Mouse (Mus musculus): ENCODE results near the gene Dnph1. TPM values are rescaled to one million over a fixed set of nuclear protein-coding genes. Genes with fewer than 3 reads are reported as not detected.
A peak's percentile ranks its signal among the peaks of the same experiment; 100 is the strongest.

Gene Dnph1
- polyA plus RNA-seq, 1 experiment from 2014 or later, result 58.0 TPM

DNA sequence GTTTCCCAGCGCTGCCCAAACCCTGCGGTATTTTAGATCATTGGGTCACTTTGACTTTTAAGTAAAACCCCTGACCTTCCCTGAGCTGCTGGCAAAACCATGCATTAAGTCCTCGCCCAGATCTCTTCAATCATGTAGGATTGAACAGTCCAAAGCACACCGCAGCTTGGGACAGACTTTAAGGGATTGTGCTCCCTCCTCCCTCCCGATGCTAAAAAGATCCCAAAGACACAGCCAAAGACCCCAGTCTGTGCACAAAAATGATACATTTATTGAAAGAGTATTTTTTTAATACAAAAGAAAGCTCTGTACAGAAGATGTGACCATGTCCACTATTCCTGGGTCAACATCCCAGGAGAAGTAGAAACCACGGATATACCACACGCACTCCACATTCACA, 50.1 kb downstream of the Dnph1 start:
- Histone ChIP-seq H3K4me2 (peak overlapping the region; percentile 93), H3K9ac (peak overlapping the region; percentile 65), H3K36me3 (peaks cover 37% of the 10 kb centered on the region), H3K4me1 (peaks cover 34% of the 10 kb centered on the region), H3K27me3 (no peaks in the 10 kb centered on the region), H3K4me3 (replicated peaks) (peak overlapping the region; percentile 66), H3K9me3 (replicated peaks) (no peaks in the 10 kb centered on the region), H3K27ac (peak overlapping the region; percentile 51; the same call in 1 of the 2 replicates)
- WGBS, result 11% methylated on average over 7 of the region's 7 CpGs
- ATAC-seq (replicated peaks; ENCODE audit: low FRiP score), result no peak

DNA sequence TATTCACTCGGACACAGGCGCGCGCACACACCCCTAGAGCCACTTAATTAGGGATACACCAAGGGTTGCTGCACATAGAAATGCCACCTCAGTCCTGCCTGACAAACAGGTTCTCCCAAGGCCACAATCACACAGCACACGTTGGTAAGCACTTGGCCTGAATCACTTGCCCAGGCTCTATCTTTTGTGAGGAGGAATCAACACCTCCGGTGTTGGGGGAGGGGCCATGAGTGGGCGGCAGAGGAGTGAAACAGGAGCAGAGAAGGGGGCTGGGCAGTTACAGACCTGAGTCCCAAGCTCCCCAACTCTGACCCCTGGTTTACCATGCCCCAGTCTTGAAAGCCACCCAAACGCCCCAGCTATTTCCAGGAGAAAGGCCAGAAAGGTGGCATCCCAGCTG, 50.5 kb downstream of the Dnph1 start:
- peaks cover 40% of the 10 kb centered on the region for H3K36me3 ChIP-seq
- WGBS, result 11% methylated on average over 8 of the region's 8 CpGs
- peak overlapping the region; percentile 93 for H3K4me2 ChIP-seq
- ATAC-seq (replicated peaks; ENCODE audit: low FRiP score), result no peak
- no peaks in the 10 kb centered on the region for H3K9me3 ChIP-seq (replicated peaks)
- peaks cover 34% of the 10 kb centered on the region for H3K4me1 ChIP-seq
- H3K4me3 ChIP-seq (replicated peaks), result no peak overlapping the region
- 0 out of 2 replicates have a peak overlapping the region, but pooled peaks have one; percentile 4 for H3K9ac ChIP-seq
- H3K27ac ChIP-seq, result peak overlapping the region; percentile 51; the same call in 1 of the 2 replicates
- no peaks in the 10 kb centered on the region for H3K27me3 ChIP-seq

DNA sequence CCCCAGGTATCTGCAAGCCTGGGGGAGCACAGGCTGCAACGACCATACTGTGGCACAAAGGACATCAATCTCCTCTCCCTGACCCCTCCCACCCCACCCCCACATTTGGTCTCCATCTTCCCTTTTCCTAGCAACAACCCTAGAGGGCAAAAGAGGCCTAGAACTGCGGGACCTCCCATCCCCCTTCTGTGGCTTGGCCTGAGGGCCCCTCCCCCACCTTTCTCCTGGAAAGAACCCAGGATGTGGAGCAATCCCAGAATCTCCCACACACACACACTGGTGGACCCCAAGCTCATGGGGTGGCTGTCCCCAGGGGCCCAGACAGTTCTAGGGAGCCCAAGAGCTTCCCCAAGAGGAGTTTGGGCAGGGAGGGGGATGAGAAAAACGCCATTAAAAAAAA, 51.4 kb downstream of the Dnph1 start:
- no peaks in the 10 kb centered on the region for H3K27me3 ChIP-seq
- ATAC-seq (replicated peaks; ENCODE audit: low FRiP score), result no peak
- H3K9me3 ChIP-seq (replicated peaks), result no peaks in the 10 kb centered on the region
- peaks cover 46% of the 10 kb centered on the region for H3K36me3 ChIP-seq
- no peak overlapping the region for H3K4me3 ChIP-seq (replicated peaks)
- H3K4me2 ChIP-seq, result no peak overlapping the region
- H3K9ac ChIP-seq, result no peak overlapping the region
- peaks cover 42% of the 10 kb centered on the region for H3K4me1 ChIP-seq
- 18% methylated on average over 3 of the region's 3 CpGs for WGBS
- H3K27ac ChIP-seq, result no peak overlapping the region

DNA sequence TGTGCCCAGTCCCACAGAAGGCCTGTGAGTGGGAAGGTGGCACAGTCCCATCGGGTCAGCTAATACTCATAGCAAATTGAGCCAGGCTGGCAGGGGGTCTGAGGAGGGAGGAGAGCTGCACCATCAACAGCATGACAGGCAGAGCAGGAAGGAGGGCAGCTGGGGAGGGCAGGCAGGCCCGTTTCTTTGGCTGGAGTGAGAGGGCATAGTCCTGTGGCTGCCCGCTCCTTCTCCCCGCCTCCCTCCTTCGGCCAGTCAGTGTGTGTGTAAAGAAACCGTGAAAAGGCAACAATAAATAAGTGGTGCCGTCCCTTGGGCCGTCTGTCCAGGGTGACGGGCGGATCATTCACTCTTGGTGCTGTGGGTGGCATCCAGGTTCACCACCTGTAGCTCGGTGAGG, 52.2 kb downstream of the Dnph1 start:
- Histone ChIP-seq H3K4me3 (replicated peaks) (no peak overlapping the region), H3K27me3 (no peaks in the 10 kb centered on the region), H3K4me1 (peaks cover 50% of the 10 kb centered on the region), H3K27ac (no peak overlapping the region), H3K9ac (no peak overlapping the region), H3K4me2 (no peak overlapping the region), H3K36me3 (peaks cover 46% of the 10 kb centered on the region), H3K9me3 (replicated peaks) (no peaks in the 10 kb centered on the region)
- ATAC-seq (replicated peaks; ENCODE audit: low FRiP score), result no peak
- WGBS, result 53% methylated on average over 11 of the region's 11 CpGs

DNA sequence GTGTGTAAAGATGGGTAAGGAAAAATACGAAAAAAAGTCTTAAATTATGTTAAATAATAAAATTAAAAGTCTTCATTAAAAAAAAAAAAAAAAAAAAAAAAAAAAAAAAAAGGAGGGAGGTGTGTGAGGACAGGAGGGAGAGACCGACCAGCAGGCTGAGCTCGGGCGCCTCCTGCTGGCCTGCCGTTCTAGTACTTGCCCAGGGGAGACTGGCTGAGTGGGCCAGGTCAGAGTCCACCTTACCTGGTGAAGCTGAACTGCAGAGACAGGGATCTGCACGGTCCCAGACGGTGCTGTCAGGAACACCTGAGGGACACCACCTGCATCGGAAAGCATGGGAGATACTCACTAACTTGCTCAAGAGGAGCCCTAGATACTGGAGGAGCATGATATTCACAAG, 52.7 kb downstream of the Dnph1 start:
- Histone ChIP-seq H3K27ac (no peak overlapping the region), H3K4me2 (no peak overlapping the region), H3K27me3 (no peaks in the 10 kb centered on the region), H3K36me3 (peaks cover 46% of the 10 kb centered on the region), H3K9me3 (replicated peaks) (no peaks in the 10 kb centered on the region), H3K9ac (no peak overlapping the region), H3K4me1 (peaks cover 55% of the 10 kb centered on the region), H3K4me3 (replicated peaks) (no peak overlapping the region)
- WGBS, result 28% methylated on average over 8 of the region's 8 CpGs
- ATAC-seq (replicated peaks; ENCODE audit: low FRiP score), result no peak

Other genes starting within 250 kb of the Dnph1 start
- gene Polr1c, start 248.7 kb upstream of the Dnph1 start, polyA plus RNA-seq (2015; fragmentation: Nextera tagmentation; extraction: Ambion mirVana), result 104 TPM in 2 replicates
- 103 and 113 TPM in 2 replicates for gene Yipf3, start 248.6 kb upstream of the Dnph1 start, polyA plus RNA-seq (2015; fragmentation: Nextera tagmentation; extraction: Ambion mirVana)
- gene Lrrc73, start 243.2 kb upstream of the Dnph1 start, polyA plus RNA-seq (2015; fragmentation: Nextera tagmentation; extraction: Ambion mirVana), result 0.60 and 0.71 TPM in 2 replicates
- gene Tjap1, start 213.7 kb upstream of the Dnph1 start, polyA plus RNA-seq (2015; fragmentation: Nextera tagmentation; extraction: Ambion mirVana), result 40.3 and 47.7 TPM in 2 replicates
- gene Dlk2, start 199.3 kb upstream of the Dnph1 start, polyA plus RNA-seq (2015; fragmentation: Nextera tagmentation; extraction: Ambion mirVana), result 0.42 and 0.85 TPM in 2 replicates
- 5.8 and 6.3 TPM in 2 replicates for gene Abcc10, start 168.4 kb upstream of the Dnph1 start, polyA plus RNA-seq (2015; fragmentation: Nextera tagmentation; extraction: Ambion mirVana)
- gene Zfp318, start 113.0 kb upstream of the Dnph1 start, polyA plus RNA-seq (2015; fragmentation: Nextera tagmentation; extraction: Ambion mirVana), result 9.9 and 10.3 TPM in 2 replicates
- gene Crip3, start 67.8 kb upstream of the Dnph1 start, polyA plus RNA-seq (2015; fragmentation: Nextera tagmentation; extraction: Ambion mirVana), result 0.51 and 0.64 TPM in 2 replicates
- not detected in 2 replicates for gene Slc22a7, start 58.3 kb upstream of the Dnph1 start, polyA plus RNA-seq (2015; fragmentation: Nextera tagmentation; extraction: Ambion mirVana)
- gene Ttbk1, start 9.0 kb upstream of the Dnph1 start, polyA plus RNA-seq (2015; fragmentation: Nextera tagmentation; extraction: Ambion mirVana), result 0.17 and 0.26 TPM in 2 replicates
- 5.3 and 5.8 TPM in 2 replicates for gene Cul9, start 49.7 kb downstream of the Dnph1 start, polyA plus RNA-seq (2015; fragmentation: Nextera tagmentation; extraction: Ambion mirVana)
- gene Srf, start 59.5 kb downstream of the Dnph1 start, polyA plus RNA-seq (2015; fragmentation: Nextera tagmentation; extraction: Ambion mirVana), result 9.1 and 9.5 TPM in 2 replicates
- 120 and 138 TPM in 2 replicates for gene Ptk7, start 132.8 kb downstream of the Dnph1 start, polyA plus RNA-seq (2015; fragmentation: Nextera tagmentation; extraction: Ambion mirVana)
- 36.9 and 42.4 TPM in 2 replicates for gene Klc4, start 149.3 kb downstream of the Dnph1 start, polyA plus RNA-seq (2015; fragmentation: Nextera tagmentation; extraction: Ambion mirVana)
- 108 and 124 TPM in 2 replicates for gene Mrpl2, start 149.5 kb downstream of the Dnph1 start, polyA plus RNA-seq (2015; fragmentation: Nextera tagmentation; extraction: Ambion mirVana)
- gene Cul7, start 153.6 kb downstream of the Dnph1 start, polyA plus RNA-seq (2015; fragmentation: Nextera tagmentation; extraction: Ambion mirVana), result 55.5 and 59.2 TPM in 2 replicates
- 63.9 and 65.4 TPM in 2 replicates for gene Rrp36, start 177.6 kb downstream of the Dnph1 start, polyA plus RNA-seq (2015; fragmentation: Nextera tagmentation; extraction: Ambion mirVana)
- 146 and 147 TPM in 2 replicates for gene Mea1, start 182.1 kb downstream of the Dnph1 start, polyA plus RNA-seq (2015; fragmentation: Nextera tagmentation; extraction: Ambion mirVana)
- gene Klhdc3, start 184.2 kb downstream of the Dnph1 start, polyA plus RNA-seq (2015; fragmentation: Nextera tagmentation; extraction: Ambion mirVana), result 119 and 131 TPM in 2 replicates
- gene Ppp2r5d, start 208.4 kb downstream of the Dnph1 start, polyA plus RNA-seq (2015; fragmentation: Nextera tagmentation; extraction: Ambion mirVana), result 96.7 and 105 TPM in 2 replicates
- 25.6 and 28.5 TPM in 2 replicates for gene Pex6, start 214.8 kb downstream of the Dnph1 start, polyA plus RNA-seq (2015; fragmentation: Nextera tagmentation; extraction: Ambion mirVana)
- 1.5 and 2.8 TPM in 2 replicates for gene Gnmt, start 232.5 kb downstream of the Dnph1 start, polyA plus RNA-seq (2015; fragmentation: Nextera tagmentation; extraction: Ambion mirVana)